ENCODE assay signal across 8 mouse cellular contexts in genomic region chr19:46504085-46504552, GRCm38 (mm10). TPM values are rescaled to one million over a fixed set of nuclear protein-coding genes. Genes with fewer than 3 reads are reported as not detected.
DNase-seq lines count a peak whose midpoint lies in the region; ATAC-seq and TF ChIP-seq lines count a peak whose summit lies in the region.

No protein-coding gene starts in this region.

- H3K27ac ChIP-seq in thymus, adult 2 months (ENCODE audit: control insufficient read depth, insufficient read depth, low read length), result peak overlapping the region; percentile 96
- H3K27ac ChIP-seq in embryonic facial prominence, embryonic 12.5 days, result peak overlapping the region; percentile 99
- H3K27ac ChIP-seq in heart, embryonic 13.5 days (replicated peaks), result peak overlapping the region; percentile 100
- peak overlapping the region; percentile 100 for H3K27ac ChIP-seq in kidney, embryonic 15.5 days

- peak overlapping the region; percentile 89 for H3K4me2 ChIP-seq in embryonic facial prominence, embryonic 12.5 days (replicated peaks)
- H3K4me2 ChIP-seq in heart, embryonic 13.5 days, result peak overlapping the region; percentile 88
- peak overlapping the region; percentile 75 for H3K4me2 ChIP-seq in kidney, embryonic 15.5 days

- H3K4me3 ChIP-seq in thymus, adult 2 months (ENCODE audit: control insufficient read depth, insufficient read depth, low read length), result peak overlapping the region; percentile 58
- H3K4me3 ChIP-seq in embryonic facial prominence, embryonic 12.5 days, result peak overlapping the region; percentile 92
- H3K4me3 ChIP-seq in heart, embryonic 13.5 days, result peak overlapping the region; percentile 79
- H3K4me3 ChIP-seq in kidney, embryonic 15.5 days (replicated peaks), result peak overlapping the region; percentile 95

- TF ChIP-seq POLR2A in thymus, adult 2 months (IDR thresholded peaks at IDR 0.05; ENCODE audit: control insufficient read depth, extremely low read depth, insufficient read depth, low read length, poor library complexity), result no peak

- H3K9ac ChIP-seq in embryonic facial prominence, embryonic 12.5 days, result peak overlapping the region; percentile 97
- H3K9ac ChIP-seq in heart, embryonic 13.5 days, result peak overlapping the region; percentile 99
- peak overlapping the region; percentile 99 for H3K9ac ChIP-seq in kidney, embryonic 15.5 days

- WGBS in thymus, adult 2 months, result 3% methylated on average over 4 of the region's 4 CpGs
- 3% methylated on average over 4 of the region's 4 CpGs for WGBS in embryonic facial prominence, embryonic 12.5 days
- WGBS in heart, embryonic 13.5 days, result 8% methylated on average over 4 of the region's 4 CpGs
- 2% methylated on average over 4 of the region's 4 CpGs for WGBS in kidney, embryonic 15.5 days

- peak; percentile 57 for DNase-seq in thymus, adult 2 months
- no peak for DNase-seq in thymus, postnatal 25 days
- peak; percentile 79 for DNase-seq in lung, postnatal 10 days
- DNase-seq in splenic B cell, adult 2 months (ENCODE audit: low read depth, low spot score), result peak; percentile 61
- no peak for DNase-seq in cerebellum, adult 9-11 months

- no peaks in the 10 kb centered on the region for H3K9me3 ChIP-seq in embryonic facial prominence, embryonic 12.5 days
- no peaks in the 10 kb centered on the region for H3K9me3 ChIP-seq in heart, embryonic 13.5 days
- no peaks in the 10 kb centered on the region for H3K9me3 ChIP-seq in kidney, embryonic 15.5 days (replicated peaks)

- no peaks in the 10 kb centered on the region for H3K36me3 ChIP-seq in thymus, adult 2 months (ENCODE audit: control insufficient read depth, insufficient read depth, low read length)
- H3K36me3 ChIP-seq in embryonic facial prominence, embryonic 12.5 days, result peaks cover 30% of the 10 kb centered on the region
- peaks cover 41% of the 10 kb centered on the region for H3K36me3 ChIP-seq in heart, embryonic 13.5 days
- H3K36me3 ChIP-seq in kidney, embryonic 15.5 days, result peaks cover 45% of the 10 kb centered on the region
- peaks cover 6% of the 10 kb centered on the region for H3K36me3 ChIP-seq in splenic B cell, adult 2 months (ENCODE audit: control insufficient read depth, insufficient read depth, low read length, poor library complexity, severe bottlenecking)

- peaks cover 50% of the 10 kb centered on the region for H3K4me1 ChIP-seq in thymus, adult 2 months (replicated peaks; ENCODE audit: control insufficient read depth, insufficient read depth, low read length)
- H3K4me1 ChIP-seq in embryonic facial prominence, embryonic 12.5 days, result peaks cover 54% of the 10 kb centered on the region
- peaks cover 55% of the 10 kb centered on the region for H3K4me1 ChIP-seq in heart, embryonic 13.5 days
- H3K4me1 ChIP-seq in kidney, embryonic 15.5 days, result peaks cover 53% of the 10 kb centered on the region

- H3K27me3 ChIP-seq in thymus, adult 2 months (ENCODE audit: control insufficient read depth, insufficient read depth, low read length), result no peaks in the 10 kb centered on the region
- H3K27me3 ChIP-seq in embryonic facial prominence, embryonic 12.5 days, result no peaks in the 10 kb centered on the region
- no peaks in the 10 kb centered on the region for H3K27me3 ChIP-seq in heart, embryonic 13.5 days (replicated peaks)
- H3K27me3 ChIP-seq in kidney, embryonic 15.5 days, result no peaks in the 10 kb centered on the region
- no peaks in the 10 kb centered on the region for H3K27me3 ChIP-seq in splenic B cell, adult 2 months (ENCODE audit: control insufficient read depth, insufficient read depth, low read length, poor library complexity, severe bottlenecking)

- no peak for ATAC-seq in embryonic facial prominence, embryonic 12.5 days (ENCODE audit: insufficient number of reproducible peaks, insufficient read depth, low FRiP score, low TSS enrichment)
- ATAC-seq in heart, embryonic 13.5 days (ENCODE audit: extremely low read depth, insufficient number of reproducible peaks, low FRiP score, low TSS enrichment), result no peak
- ATAC-seq in kidney, embryonic 15.5 days (replicated peaks; ENCODE audit: low FRiP score), result peak; percentile 6; the same call in 1 of the 2 replicates

- no peak; the same call in 1 of the 2 replicates for TF ChIP-seq CTCF in thymus, adult 2 months (IDR thresholded peaks at IDR 0.05; ENCODE audit: borderline replicate concordance, control insufficient read depth, extremely low read depth, insufficient read depth, low read length, poor library complexity)

RNA-seq across cellular contexts. Expression of gene Trim8, which starts 2.6 kb away (rescaled TPM):
- polyA plus RNA-seq in thymus, adult 2 months (2012; rRNA removed), result 57.9 and 78.2 TPM in 2 replicates
- polyA plus RNA-seq in embryonic facial prominence, embryonic 12.5 days (2016; fragmentation: Nextera tagmentation; extraction: Ambion mirVana), result 22.4 and 23.5 TPM in 2 replicates
- 13.2 and 13.9 TPM in 2 replicates for polyA plus RNA-seq in heart, embryonic 13.5 days (2015; fragmentation: Nextera tagmentation; extraction: Ambion mirVana)
- 24.6 and 28.7 TPM in 2 replicates for polyA plus RNA-seq in kidney, embryonic 15.5 days (2015; fragmentation: Nextera tagmentation; extraction: Ambion mirVana)

Comparison
In these comparisons a context has a peak if more than half of its experiments do, and no peak if none do; other contexts are left out.
1. DNase-seq: peak in thymus, adult 2 months (single experiment), lung, postnatal 10 days (single experiment) and splenic B cell, adult 2 months (single experiment); none in thymus, postnatal 25 days (single experiment) and cerebellum, adult 9-11 months (single experiment).
2. Peak in every context shown above with its lines, with median percentiles within 50 percentile points of each other: H3K27ac ChIP-seq, H3K4me3 ChIP-seq, H3K4me2 ChIP-seq and H3K9ac ChIP-seq.